Mouse (Mus musculus): ENCODE measurements around the gene Cdkn3. TPM values are rescaled to one million over a fixed set of nuclear protein-coding genes. Genes with fewer than 3 reads are reported as not detected.
A peak's percentile ranks its signal among the peaks of the same experiment; 100 is the strongest.
"Not testable (repeated sequence)": the region's sequence is repeated elsewhere in the genome, so short reads cannot be mapped to it uniquely, and the experiment has no call there.

Gene Cdkn3
- polyA plus RNA-seq (2016; fragmentation: Nextera tagmentation; extraction: Ambion mirVana): 48.8 and 51.8 TPM in 2 replicates

GRCm38 (mm10) chr14:46760355-46761029, at the start of gene Cdkn3:
Gene Cdkn3 (plus strand): TSS chr14:46760541.
- peak; percentile 99 for ATAC-seq (ENCODE audit: insufficient number of reproducible peaks, low FRiP score)
- WGBS: under 1% methylated on average over 54 of the region's 54 CpGs
- peaks cover 13% of the 10 kb centered on the region for H3K4me1 ChIP-seq (replicated peaks)
- peaks cover 17% of the 10 kb centered on the region for H3K36me3 ChIP-seq
- 0 out of 2 replicates have a peak within 1 kb of the TSS, but pooled peaks have one; percentile 17 for H3K27ac ChIP-seq (ENCODE audit: poor library complexity, severe bottlenecking)
- peak within 1 kb of the TSS; percentile 80 for H3K9ac ChIP-seq
- H3K9me3 ChIP-seq (replicated peaks): no peaks in the 10 kb centered on the region; the same call in 1 of the 2 replicates
- H3K4me3 ChIP-seq: peak within 1 kb of the TSS; percentile 76
- H3K4me2 ChIP-seq: peak within 1 kb of the TSS; percentile 96
- no peaks in the 10 kb centered on the region for H3K27me3 ChIP-seq (replicated peaks)

DNA sequence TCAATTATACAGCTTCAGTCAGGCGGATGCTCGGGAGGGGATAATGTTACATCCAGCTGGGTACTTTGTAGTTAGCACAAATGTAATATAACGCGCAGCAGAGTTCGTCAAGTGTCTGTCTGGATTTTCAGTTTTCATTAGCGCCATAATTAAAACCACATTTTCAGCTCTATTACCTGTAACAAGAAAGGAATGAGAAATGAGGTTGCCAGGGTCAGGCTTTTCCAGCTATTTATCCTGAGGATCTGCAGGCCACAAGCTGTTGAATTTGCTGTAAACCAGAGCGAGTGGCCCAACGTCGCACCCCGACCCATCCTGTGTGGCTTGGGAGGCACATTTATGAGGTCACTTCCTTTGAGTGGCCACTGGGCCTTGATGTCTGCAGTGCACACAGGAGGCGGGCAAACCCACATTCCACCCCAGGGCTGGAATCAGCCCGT, 41.8 kb upstream of the Cdkn3 start:
- no peaks in the 10 kb centered on the region; the same call in 1 of the 2 replicates for H3K4me1 ChIP-seq (replicated peaks)
- no peaks in the 10 kb centered on the region for H3K9me3 ChIP-seq (replicated peaks)
- H3K36me3 ChIP-seq: no peaks in the 10 kb centered on the region
- no peak overlapping the region for H3K27ac ChIP-seq (ENCODE audit: poor library complexity, severe bottlenecking)
- no peak overlapping the region for H3K4me3 ChIP-seq
- ATAC-seq (ENCODE audit: insufficient number of reproducible peaks, low FRiP score): no peak
- no peak overlapping the region for H3K9ac ChIP-seq
- H3K4me2 ChIP-seq: no peak overlapping the region
- no peaks in the 10 kb centered on the region for H3K27me3 ChIP-seq (replicated peaks)
- 67% methylated on average over 12 of the region's 12 CpGs for WGBS

GRCm38 (mm10) chr14:46722031-46722430, 38.3 kb upstream of the Cdkn3 start:
- 59% methylated on average over 5 of the region's 5 CpGs for WGBS
- Histone ChIP-seq H3K4me1 (replicated peaks) (no peaks in the 10 kb centered on the region; the same call in 1 of the 2 replicates), H3K36me3 (no peaks in the 10 kb centered on the region), H3K4me3 (no peak overlapping the region), H3K27me3 (replicated peaks) (no peaks in the 10 kb centered on the region), H3K9ac (no peak overlapping the region), H3K4me2 (no peak overlapping the region), H3K9me3 (replicated peaks) (no peaks in the 10 kb centered on the region), H3K27ac (ENCODE audit: poor library complexity, severe bottlenecking) (no peak overlapping the region)
- ATAC-seq (ENCODE audit: insufficient number of reproducible peaks, low FRiP score): no peak

DNA sequence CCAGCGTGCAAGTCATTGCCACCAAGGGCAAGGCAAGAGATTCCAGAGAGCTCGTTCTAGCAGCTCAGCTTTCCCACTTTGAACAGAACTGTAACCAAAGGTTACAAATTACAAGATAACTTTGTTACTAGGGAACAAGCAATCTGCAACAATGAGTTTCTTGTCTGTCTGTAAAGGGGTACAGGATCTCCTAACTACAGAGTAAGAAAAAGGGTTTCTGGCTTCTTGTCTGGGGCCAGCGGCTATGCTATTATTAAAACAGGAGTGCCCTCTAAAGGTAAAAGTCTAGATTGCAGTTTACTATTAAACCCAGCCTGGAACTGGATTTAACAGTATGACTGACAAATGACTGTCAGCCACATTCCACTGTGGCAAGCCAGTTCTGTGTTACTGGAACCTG, 36.5 kb upstream of the Cdkn3 start:
- Histone ChIP-seq H3K4me2 (no peak overlapping the region), H3K4me3 (no peak overlapping the region), H3K27ac (ENCODE audit: poor library complexity, severe bottlenecking) (no peak overlapping the region), H3K4me1 (replicated peaks) (no peaks in the 10 kb centered on the region; the same call in 1 of the 2 replicates), H3K9me3 (replicated peaks) (no peaks in the 10 kb centered on the region), H3K27me3 (replicated peaks) (no peaks in the 10 kb centered on the region), H3K9ac (no peak overlapping the region), H3K36me3 (no peaks in the 10 kb centered on the region)
- no peak for ATAC-seq (ENCODE audit: insufficient number of reproducible peaks, low FRiP score)
- 22% methylated on average over 3 of the region's 3 CpGs for WGBS

DNA sequence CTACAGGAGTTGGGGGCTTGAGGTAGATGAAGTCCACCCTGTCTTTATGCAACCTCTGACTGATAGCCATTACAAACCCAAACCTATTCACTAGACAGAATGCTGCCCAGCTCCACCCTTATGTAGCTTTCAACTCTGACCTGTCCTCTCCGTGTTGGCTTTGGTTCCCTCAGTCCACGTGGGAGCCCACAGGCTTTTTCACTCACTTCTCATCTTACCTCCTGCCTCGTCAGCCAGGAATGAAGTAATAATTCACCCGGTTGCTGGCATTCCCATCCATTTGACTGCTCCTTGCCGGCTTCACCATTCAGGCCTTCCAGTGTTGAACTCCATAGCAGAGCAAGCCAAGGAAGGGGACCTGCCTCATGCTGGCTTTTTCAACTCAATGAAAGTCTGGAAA, 35.4 kb upstream of the Cdkn3 start:
- no peak overlapping the region for H3K4me2 ChIP-seq
- no peak overlapping the region for H3K4me3 ChIP-seq
- ATAC-seq (ENCODE audit: insufficient number of reproducible peaks, low FRiP score): no peak
- H3K9me3 ChIP-seq (replicated peaks): no peaks in the 10 kb centered on the region
- H3K36me3 ChIP-seq: no peaks in the 10 kb centered on the region
- H3K27ac ChIP-seq (ENCODE audit: poor library complexity, severe bottlenecking): no peak overlapping the region
- H3K4me1 ChIP-seq (replicated peaks): no peaks in the 10 kb centered on the region; the same call in 1 of the 2 replicates
- no peaks in the 10 kb centered on the region for H3K27me3 ChIP-seq (replicated peaks)
- 57% methylated on average over 5 of the region's 5 CpGs for WGBS
- H3K9ac ChIP-seq: no peak overlapping the region; the same call in 1 of the 2 replicates

DNA sequence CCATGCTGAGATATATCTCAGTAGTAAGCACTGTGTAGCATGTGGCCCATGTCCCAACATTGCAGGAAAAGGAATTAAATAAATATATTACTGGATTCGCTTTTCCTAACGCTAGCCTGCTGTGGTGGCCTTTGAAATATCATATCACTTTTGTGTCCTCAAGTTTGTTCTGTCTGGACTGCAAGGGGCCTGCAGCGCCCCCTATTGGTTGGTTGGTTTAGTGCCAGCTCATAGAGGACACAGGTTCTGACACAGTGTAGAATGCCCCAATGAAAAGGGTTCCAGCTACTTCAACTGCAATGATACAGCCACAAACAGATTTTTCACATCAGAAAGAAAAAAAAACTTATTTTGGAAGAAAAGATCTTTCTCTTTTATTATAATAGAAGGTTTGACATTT, 34.6 kb upstream of the Cdkn3 start:
- H3K27ac ChIP-seq (ENCODE audit: poor library complexity, severe bottlenecking): no peak overlapping the region
- H3K27me3 ChIP-seq (replicated peaks): no peaks in the 10 kb centered on the region
- H3K4me2 ChIP-seq: no peak overlapping the region
- 51% methylated on average over 3 of the region's 3 CpGs for WGBS
- H3K4me1 ChIP-seq (replicated peaks): no peaks in the 10 kb centered on the region; the same call in 1 of the 2 replicates
- H3K4me3 ChIP-seq: no peak overlapping the region
- no peaks in the 10 kb centered on the region for H3K36me3 ChIP-seq
- no peak for ATAC-seq (ENCODE audit: insufficient number of reproducible peaks, low FRiP score)
- no peak overlapping the region for H3K9ac ChIP-seq
- H3K9me3 ChIP-seq (replicated peaks): no peaks in the 10 kb centered on the region

DNA sequence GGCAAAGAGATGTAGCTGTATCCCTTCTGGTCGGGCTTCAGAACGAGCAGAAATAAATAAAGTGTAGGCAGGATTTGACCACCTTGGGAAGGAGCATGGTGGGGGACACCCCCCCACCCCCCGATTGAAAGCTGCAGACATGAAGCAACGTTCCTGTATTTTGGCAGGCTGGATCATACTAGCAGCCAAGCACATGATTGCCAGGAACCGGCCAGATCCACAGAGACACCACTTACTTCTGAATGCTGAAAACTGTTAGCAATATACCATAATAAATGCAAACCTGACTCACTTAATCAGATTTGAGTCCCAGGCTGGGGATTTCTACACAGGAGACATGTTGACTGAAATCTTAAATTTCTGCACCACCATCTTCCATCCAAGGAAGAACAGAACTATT, 26.1 kb upstream of the Cdkn3 start:
- no peak for ATAC-seq (ENCODE audit: insufficient number of reproducible peaks, low FRiP score)

DNA sequence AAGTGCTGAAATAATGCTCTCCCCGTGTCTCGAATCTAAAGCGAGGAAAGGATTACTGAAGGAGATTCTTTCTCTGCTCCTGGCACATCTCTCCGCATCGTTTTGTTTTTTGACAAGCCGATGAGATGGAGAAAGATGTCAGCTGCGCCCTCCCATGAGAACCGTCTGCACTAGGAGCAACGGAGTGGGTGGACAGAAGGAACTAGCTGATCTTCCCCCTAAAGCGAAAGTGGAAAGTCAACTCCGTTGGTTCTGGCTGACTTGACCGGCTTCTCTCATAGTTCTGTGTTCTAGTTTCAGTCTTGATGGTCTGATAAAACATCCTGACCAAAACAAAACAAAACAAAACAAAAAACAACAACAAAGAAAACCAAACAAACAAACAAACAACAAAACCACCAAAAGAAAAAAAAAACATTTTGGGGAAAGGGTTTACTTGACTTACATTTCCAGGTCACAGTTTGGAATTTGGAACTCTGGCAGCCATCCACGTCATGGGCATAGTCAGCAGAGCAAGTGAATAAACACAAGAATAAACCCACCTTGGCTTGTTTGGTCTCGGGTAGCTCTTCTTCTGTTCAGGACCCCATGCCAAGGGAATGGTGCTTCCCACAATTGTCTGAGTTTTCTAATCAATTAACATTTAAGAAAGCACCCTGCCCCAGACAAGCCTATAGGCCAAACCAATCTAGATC, 25.4 kb upstream of the Cdkn3 start:
- Histone ChIP-seq H3K9me3 (replicated peaks) (no peaks in the 10 kb centered on the region), H3K27me3 (replicated peaks) (no peaks in the 10 kb centered on the region), H3K4me3 (no peak overlapping the region), H3K27ac (ENCODE audit: poor library complexity, severe bottlenecking) (no peak overlapping the region), H3K4me2 (no peak overlapping the region), H3K36me3 (no peaks in the 10 kb centered on the region), H3K4me1 (replicated peaks) (no peaks in the 10 kb centered on the region), H3K9ac (no peak overlapping the region)
- ATAC-seq (ENCODE audit: insufficient number of reproducible peaks, low FRiP score): no peak
- WGBS: 78% methylated on average over 14 of the region's 14 CpGs

More for the DNA sequence above, 26.1 kb upstream of the Cdkn3 start:
- no peak overlapping the region for H3K27ac ChIP-seq (ENCODE audit: poor library complexity, severe bottlenecking)
- H3K36me3 ChIP-seq: no peaks in the 10 kb centered on the region
- no peaks in the 10 kb centered on the region for H3K27me3 ChIP-seq (replicated peaks)
- WGBS: 80% methylated on average over 5 of the region's 5 CpGs
- H3K9me3 ChIP-seq (replicated peaks): no peaks in the 10 kb centered on the region
- H3K4me2 ChIP-seq: no peak overlapping the region
- no peaks in the 10 kb centered on the region for H3K4me1 ChIP-seq (replicated peaks)
- no peak overlapping the region for H3K4me3 ChIP-seq
- no peak overlapping the region for H3K9ac ChIP-seq

GRCm38 (mm10) chr14:46736366-46736765, 24.0 kb upstream of the Cdkn3 start:
- no peaks in the 10 kb centered on the region for H3K36me3 ChIP-seq
- H3K9me3 ChIP-seq (replicated peaks): no peaks in the 10 kb centered on the region
- H3K4me1 ChIP-seq (replicated peaks): no peaks in the 10 kb centered on the region
- H3K9ac ChIP-seq: no peak overlapping the region
- no peaks in the 10 kb centered on the region for H3K27me3 ChIP-seq (replicated peaks)
- ATAC-seq (ENCODE audit: insufficient number of reproducible peaks, low FRiP score): no peak
- H3K27ac ChIP-seq (ENCODE audit: poor library complexity, severe bottlenecking): no peak overlapping the region
- H3K4me3 ChIP-seq: no peak overlapping the region
- 84% methylated on average over 4 of the region's 4 CpGs for WGBS
- H3K4me2 ChIP-seq: no peak overlapping the region

DNA sequence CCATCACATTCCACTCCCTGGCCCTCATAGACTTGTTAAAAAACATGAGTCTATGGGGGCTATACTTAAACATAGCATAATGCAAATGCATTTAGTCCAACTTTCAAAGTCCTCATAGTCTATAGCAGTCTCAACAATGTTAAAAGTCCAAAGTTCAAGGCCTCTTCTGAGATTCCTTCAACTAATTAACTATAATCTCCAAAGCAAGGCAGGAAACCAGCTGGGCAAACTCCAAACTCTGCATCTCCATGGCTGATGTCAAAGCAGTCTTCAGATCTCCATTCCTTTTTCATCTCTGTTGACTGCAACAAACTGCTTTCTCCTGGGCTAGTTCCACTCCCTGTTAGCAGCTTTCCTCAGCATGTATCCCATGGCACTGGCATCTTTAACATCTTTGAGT, 23.0 kb upstream of the Cdkn3 start:
- ATAC-seq (ENCODE audit: insufficient number of reproducible peaks, low FRiP score); H3K36me3 ChIP-seq; H3K9me3 ChIP-seq (replicated peaks); H3K4me2 ChIP-seq; H3K4me1 ChIP-seq (replicated peaks); H3K9ac ChIP-seq; H3K4me3 ChIP-seq; H3K27me3 ChIP-seq (replicated peaks); H3K27ac ChIP-seq (ENCODE audit: poor library complexity, severe bottlenecking): not testable (repeated sequence)

GRCm38 (mm10) chr14:46742674-46743073, 17.7 kb upstream of the Cdkn3 start:
- no peak overlapping the region for H3K27ac ChIP-seq (ENCODE audit: poor library complexity, severe bottlenecking)
- no peaks in the 10 kb centered on the region for H3K36me3 ChIP-seq
- no peak for ATAC-seq (ENCODE audit: insufficient number of reproducible peaks, low FRiP score)
- no peaks in the 10 kb centered on the region for H3K27me3 ChIP-seq (replicated peaks)
- H3K9me3 ChIP-seq (replicated peaks): no peaks in the 10 kb centered on the region
- H3K4me3 ChIP-seq: no peak overlapping the region
- no peaks in the 10 kb centered on the region for H3K4me1 ChIP-seq (replicated peaks)
- 79% methylated on average over 2 of the region's 2 CpGs for WGBS
- H3K4me2 ChIP-seq: no peak overlapping the region
- no peak overlapping the region for H3K9ac ChIP-seq

Data from heart, embryonic 12.5 days (tissue).